25 mouse cellular contexts compared by ENCODE assay signal in genomic region chr1:22649432-22649831, GRCm38 (mm10).
"Had no signal": no experiment of that assay in that cellular context is flagged by ENCODE, and none has a peak within 500 bp of the region (broad histone marks: within the 10 kb centered on the region; RNA-seq: fewer than 3 reads in every experiment).

No protein-coding gene starts in this region.

- ATAC-seq: hindbrain, postnatal 0 days; intestine, embryonic 15.5 days; liver, embryonic 12.5 days had no signal

- H3K9me3 ChIP-seq: heart, embryonic 13.5 days; heart, embryonic 15.5 days; intestine, embryonic 15.5 days; kidney, embryonic 15.5 days; limb, embryonic 13.5 days; limb, embryonic 15.5 days; liver, embryonic 12.5 days had no signal

- H3K4me2 ChIP-seq: heart, embryonic 11.5 days; heart, embryonic 13.5 days; heart, embryonic 15.5 days; hindbrain, embryonic 14.5 days; intestine, embryonic 15.5 days; kidney, embryonic 15.5 days; limb, embryonic 13.5 days; limb, embryonic 15.5 days; liver, embryonic 12.5 days had no signal

- H3K4me3 ChIP-seq: heart, adult 2 months; heart, embryonic 13.5 days; heart, embryonic 15.5 days; intestine, embryonic 15.5 days; kidney, embryonic 15.5 days; limb, embryonic 13.5 days; limb, embryonic 15.5 days; liver, embryonic 12.5 days had no signal

- H3K4me1 ChIP-seq: heart, embryonic 15.5 days; intestine, embryonic 15.5 days; kidney, embryonic 15.5 days; limb, embryonic 13.5 days; limb, embryonic 15.5 days; liver, embryonic 12.5 days had no signal

- H3K36me3 ChIP-seq: heart, embryonic 13.5 days; heart, embryonic 15.5 days; intestine, embryonic 15.5 days; kidney, embryonic 15.5 days; limb, embryonic 13.5 days; limb, embryonic 15.5 days; liver, embryonic 12.5 days had no signal

- H3K9ac ChIP-seq: heart, embryonic 13.5 days; heart, embryonic 15.5 days; hindbrain, embryonic 14.5 days; intestine, embryonic 15.5 days; kidney, embryonic 15.5 days; limb, embryonic 13.5 days; limb, embryonic 15.5 days; liver, embryonic 12.5 days had no signal

- H3K27me3 ChIP-seq: heart, embryonic 13.5 days; heart, embryonic 15.5 days; intestine, embryonic 15.5 days; kidney, embryonic 15.5 days; limb, embryonic 13.5 days; limb, embryonic 15.5 days; liver, embryonic 12.5 days had no signal

- DNase-seq: gastrocnemius, postnatal 14 days; gastrocnemius, postnatal 36 days; heart, adult 11 months; heart, adult 2 months; heart, postnatal 14 days; heart, postnatal 36 days; kidney, adult 11 months; kidney, adult 2 months; kidney, adult 9 months; kidney, postnatal 14 days; kidney, postnatal 36 days; layer of hippocampus, adult 9-11 months; layer of hippocampus, postnatal 36 days; left cerebral cortex, postnatal 4 days had no signal

- H3K27ac ChIP-seq: heart, adult 2 months; heart, embryonic 13.5 days; heart, embryonic 15.5 days; hindbrain, embryonic 14.5 days; hindbrain, postnatal 0 days; intestine, embryonic 15.5 days; kidney, embryonic 15.5 days; kidney, postnatal 0 days; limb, embryonic 13.5 days; limb, embryonic 15.5 days; liver, embryonic 12.5 days had no signal
